Mouse (Mus musculus): ENCODE results near the gene Sbds. TPM values are rescaled to one million over a fixed set of nuclear protein-coding genes. Genes with fewer than 3 reads are reported as not detected.

Sbds gene
- polyA plus RNA-seq, 1 experiment from 2014 or later = 83.7 TPM

DNA sequence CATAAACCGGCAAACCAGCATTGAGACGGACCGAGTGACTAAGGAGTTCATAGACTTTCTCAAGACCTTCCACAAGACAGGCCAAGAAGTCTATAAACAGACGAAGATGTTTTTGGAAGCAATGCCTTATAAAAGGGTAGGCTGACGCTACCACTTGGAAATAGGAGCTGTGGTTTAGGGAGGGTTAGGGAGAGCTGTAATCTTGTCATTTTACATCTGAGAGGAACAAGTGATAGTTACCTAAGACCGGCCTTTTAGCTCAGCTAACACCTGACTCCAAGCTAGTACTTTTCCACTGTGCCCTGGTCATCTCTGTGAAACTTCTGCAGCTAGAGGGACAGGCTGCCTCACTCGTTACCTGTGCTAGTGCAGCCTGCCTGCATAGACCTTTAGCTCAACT is 57.3 kb downstream of the Sbds start:
- no peak for DNase-seq (ENCODE audit: low spot score)
- H3K36me3 ChIP-seq (ENCODE audit: control insufficient read depth, insufficient read depth, low read length) = peaks cover 31% of the 10 kb centered on the region
- no peak overlapping the region for H3K27ac ChIP-seq (ENCODE audit: low read depth, low read length)
- no peak for ATAC-seq (replicated peaks; ENCODE audit: low FRiP score)
- no peaks in the 10 kb centered on the region for H3K27me3 ChIP-seq (replicated peaks; ENCODE audit: control insufficient read depth, insufficient read depth, low read length)
- WGBS = 91% methylated on average over 7 of the region's 7 CpGs
- no peak overlapping the region for H3K4me2 ChIP-seq
- no peaks in the 10 kb centered on the region for H3K9me3 ChIP-seq (ENCODE audit: control insufficient read depth, low read length)
- H3K4me3 ChIP-seq (ENCODE audit: low read depth, low read length) = no peak overlapping the region
- no peak overlapping the region for H3K9ac ChIP-seq (ENCODE audit: low read depth, low read length)
- H3K4me1 ChIP-seq (replicated peaks; ENCODE audit: control insufficient read depth, insufficient read depth, low read length) = no peaks in the 10 kb centered on the region

DNA sequence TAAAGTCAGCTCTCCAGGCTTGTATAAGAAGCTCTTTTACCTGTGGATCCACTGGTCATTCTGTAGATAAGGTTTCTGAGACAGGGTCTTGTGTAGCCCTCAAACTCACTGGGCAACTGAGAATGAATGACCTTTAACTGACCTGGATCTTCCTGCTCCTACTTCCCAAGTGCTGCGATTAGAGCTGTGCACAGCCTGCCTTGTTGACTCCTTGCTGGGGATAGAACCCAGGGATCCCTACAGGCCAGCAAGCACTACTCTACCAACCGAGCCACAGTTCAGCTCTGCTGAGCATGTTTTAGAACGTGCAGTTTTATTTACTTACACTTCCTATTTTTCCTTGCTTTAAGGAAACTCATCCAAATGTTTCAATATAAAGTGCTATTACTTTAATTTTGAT is 57.9 kb downstream of the Sbds start:
- Histone ChIP-seq H3K4me1 (replicated peaks; ENCODE audit: control insufficient read depth, insufficient read depth, low read length) (no peaks in the 10 kb centered on the region), H3K9me3 (ENCODE audit: control insufficient read depth, low read length) (no peaks in the 10 kb centered on the region), H3K27me3 (replicated peaks; ENCODE audit: control insufficient read depth, insufficient read depth, low read length) (no peaks in the 10 kb centered on the region), H3K36me3 (ENCODE audit: control insufficient read depth, insufficient read depth, low read length) (peaks cover 30% of the 10 kb centered on the region), H3K9ac (ENCODE audit: low read depth, low read length) (no peak overlapping the region), H3K4me3 (ENCODE audit: low read depth, low read length) (no peak overlapping the region), H3K27ac (ENCODE audit: low read depth, low read length) (no peak overlapping the region), H3K4me2 (no peak overlapping the region)
- WGBS = 81% methylated on average over 3 of the region's 3 CpGs
- ATAC-seq (replicated peaks; ENCODE audit: low FRiP score) (no peak), DNase-seq (ENCODE audit: low spot score) (no peak)

DNA sequence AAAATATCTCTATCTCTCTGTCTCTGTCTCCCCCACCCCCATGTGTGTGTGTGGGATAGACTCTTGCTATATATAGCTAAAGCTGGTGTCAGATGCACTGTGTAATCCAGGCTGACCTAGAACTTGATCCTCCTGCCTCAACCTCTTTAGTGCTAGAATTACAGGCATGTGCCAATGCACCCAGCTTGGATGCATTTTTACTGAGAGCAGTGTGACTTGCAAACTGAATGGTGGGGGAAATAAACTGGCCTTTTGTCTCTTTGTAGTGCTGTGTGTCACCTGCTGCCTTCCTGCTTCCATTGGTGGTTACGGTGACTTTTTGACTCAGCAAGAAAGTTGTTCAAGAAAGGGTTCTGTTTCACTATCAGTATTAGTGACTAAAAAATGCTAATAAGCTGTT is 59.0 kb downstream of the Sbds start:
- H3K4me1 ChIP-seq (replicated peaks; ENCODE audit: control insufficient read depth, insufficient read depth, low read length) = no peaks in the 10 kb centered on the region
- no peak overlapping the region for H3K27ac ChIP-seq (ENCODE audit: low read depth, low read length)
- no peak overlapping the region for H3K9ac ChIP-seq (ENCODE audit: low read depth, low read length)
- WGBS = 93% methylated on average over 1 of the region's 1 CpGs
- ATAC-seq (replicated peaks; ENCODE audit: low FRiP score) (0 out of 2 replicates have a peak, but pooled peaks have one; percentile 39), DNase-seq (ENCODE audit: low spot score) (no peak)
- no peaks in the 10 kb centered on the region for H3K27me3 ChIP-seq (replicated peaks; ENCODE audit: control insufficient read depth, insufficient read depth, low read length)
- H3K4me3 ChIP-seq (ENCODE audit: low read depth, low read length) = no peak overlapping the region
- H3K9me3 ChIP-seq (ENCODE audit: control insufficient read depth, low read length) = no peaks in the 10 kb centered on the region
- H3K36me3 ChIP-seq (ENCODE audit: control insufficient read depth, insufficient read depth, low read length) = peaks cover 27% of the 10 kb centered on the region
- H3K4me2 ChIP-seq = no peak overlapping the region

Other genes starting within 250 kb of the Sbds start
- gene Asl, start 226.3 kb downstream of the Sbds start, polyA plus RNA-seq (2014; fragmentation: Nextera tagmentation; extraction: Ambion mirVana) = 51.8 and 61.0 TPM in 2 replicates
- 30.8 and 34.8 TPM in 2 replicates for gene Crcp, start 226.2 kb downstream of the Sbds start, polyA plus RNA-seq (2014; fragmentation: Nextera tagmentation; extraction: Ambion mirVana)
- gene Tpst1, start 182.2 kb downstream of the Sbds start, polyA plus RNA-seq (2014; fragmentation: Nextera tagmentation; extraction: Ambion mirVana) = 54.0 and 58.2 TPM in 2 replicates
- gene Kctd7, start 110.7 kb downstream of the Sbds start, polyA plus RNA-seq (2014; fragmentation: Nextera tagmentation; extraction: Ambion mirVana) = 8.5 TPM in 2 replicates
- gene Rabgef1, start 83.7 kb downstream of the Sbds start, polyA plus RNA-seq (2014; fragmentation: Nextera tagmentation; extraction: Ambion mirVana) = 39.6 and 41.1 TPM in 2 replicates
- 43.3 and 49.0 TPM in 2 replicates for gene Tmem248, start 38.4 kb downstream of the Sbds start, polyA plus RNA-seq (2014; fragmentation: Nextera tagmentation; extraction: Ambion mirVana)
- 28.5 and 32.2 TPM in 2 replicates for gene Tyw1, start 89 bp upstream of the Sbds start, polyA plus RNA-seq (2014; fragmentation: Nextera tagmentation; extraction: Ambion mirVana)
- not detected in 2 replicates for gene Caln1, start 113.9 kb upstream of the Sbds start, polyA plus RNA-seq (2014; fragmentation: Nextera tagmentation; extraction: Ambion mirVana)
- gene A330070K13Rik, start 129.1 kb upstream of the Sbds start, polyA plus RNA-seq (2014; fragmentation: Nextera tagmentation; extraction: Ambion mirVana) = not detected in 2 replicates